Mouse (Mus musculus): ENCODE measurements around the gene Scd2. TPM values are rescaled to one million over a fixed set of nuclear protein-coding genes. Genes with fewer than 3 reads are reported as not detected.

Gene Scd2
- polyA plus RNA-seq, 1 experiment from 2014 or later, result 108 TPM

- no peak for ATAC-seq (ENCODE audit: insufficient read depth)
- no peaks in the 10 kb centered on the region for H3K9me3 ChIP-seq (replicated peaks)
- H3K4me1 ChIP-seq (replicated peaks), result peaks cover 89% of the 10 kb centered on the region
- WGBS (ENCODE audit: insufficient replicate concordance), result 83% methylated on average over 8 of the region's 8 CpGs
- no peaks in the 10 kb centered on the region for H3K27me3 ChIP-seq
- no peak overlapping the region for H3K4me2 ChIP-seq
- no peaks in the 10 kb centered on the region for H3K36me3 ChIP-seq (replicated peaks)
- H3K27ac ChIP-seq (replicated peaks), result peak overlapping the region; percentile 66; the same call in 1 of the 2 replicates
- no peak overlapping the region for H3K9ac ChIP-seq
- H3K4me3 ChIP-seq (replicated peaks), result no peak overlapping the region
Observed at GRCm38 (mm10) chr19:44285554-44285953, 7.9 kb upstream of the Scd2 start.

DNA sequence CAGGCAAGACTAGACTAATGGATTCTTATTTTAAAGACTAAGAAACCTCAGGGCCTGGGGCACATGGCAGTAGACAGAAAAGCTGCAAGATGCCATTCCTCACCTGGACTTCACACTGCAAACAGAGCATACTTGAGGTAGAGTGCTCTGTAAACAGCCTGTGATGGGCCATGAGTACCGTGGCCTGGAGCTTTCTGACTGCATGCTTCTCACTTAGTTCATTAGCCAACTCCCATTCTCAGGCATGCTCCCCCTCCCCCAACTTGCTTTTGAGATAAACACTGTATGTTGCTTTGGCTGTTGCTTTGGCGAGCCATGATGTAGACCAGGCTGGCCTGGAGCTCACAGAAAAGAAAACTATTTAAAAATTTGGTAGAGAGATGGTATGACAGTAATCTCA, 7.4 kb upstream of the Scd2 start:
- H3K9ac ChIP-seq, result no peak overlapping the region
- ATAC-seq (ENCODE audit: insufficient read depth), result no peak
- no peaks in the 10 kb centered on the region for H3K27me3 ChIP-seq
- H3K27ac ChIP-seq (replicated peaks), result peak overlapping the region; percentile 66
- no peak overlapping the region for H3K4me2 ChIP-seq
- no peaks in the 10 kb centered on the region for H3K9me3 ChIP-seq (replicated peaks)
- H3K36me3 ChIP-seq (replicated peaks), result no peaks in the 10 kb centered on the region
- peaks cover 87% of the 10 kb centered on the region for H3K4me1 ChIP-seq (replicated peaks)
- no peak overlapping the region for H3K4me3 ChIP-seq (replicated peaks)
- WGBS (ENCODE audit: insufficient replicate concordance), result 25% methylated on average over 2 of the region's 2 CpGs

GRCm38 (mm10) chr19:44287415-44288110, 5.9 kb upstream of the Scd2 start:
- no peak for ATAC-seq (ENCODE audit: insufficient read depth)

DNA sequence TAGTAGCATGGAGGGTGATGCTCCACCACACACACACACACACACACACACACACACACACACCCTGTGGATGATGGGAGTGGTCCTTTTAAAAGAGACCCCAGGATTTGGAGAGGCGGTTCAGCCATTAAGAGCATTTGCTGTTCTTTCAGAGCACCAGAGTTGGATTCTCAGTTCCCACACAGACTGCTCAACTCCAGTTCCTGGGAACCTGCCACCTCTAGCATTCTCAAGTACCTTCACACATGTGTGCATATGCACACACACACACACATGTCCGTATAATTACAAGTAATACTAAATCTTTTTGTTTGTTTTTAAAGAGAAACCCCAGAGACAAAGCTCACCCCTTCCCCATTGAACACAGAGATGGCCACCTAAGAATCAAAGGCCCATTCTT, 1.4 kb upstream of the Scd2 start:
- H3K9ac ChIP-seq, result no peak overlapping the region
- H3K9me3 ChIP-seq (replicated peaks), result no peaks in the 10 kb centered on the region
- H3K27me3 ChIP-seq, result no peaks in the 10 kb centered on the region
- WGBS (ENCODE audit: insufficient replicate concordance), result 70% methylated on average over 2 of the region's 2 CpGs
- H3K4me2 ChIP-seq, result peak overlapping the region; percentile 93
- ATAC-seq (ENCODE audit: insufficient read depth), result no peak
- H3K4me1 ChIP-seq (replicated peaks), result peaks cover 85% of the 10 kb centered on the region
- peaks cover 22% of the 10 kb centered on the region for H3K36me3 ChIP-seq (replicated peaks)
- peak overlapping the region; percentile 88 for H3K27ac ChIP-seq (replicated peaks)
- H3K4me3 ChIP-seq (replicated peaks), result no peak overlapping the region; the same call in 1 of the 2 replicates

More at GRCm38 (mm10) chr19:44287415-44288110, 5.9 kb upstream of the Scd2 start:
- H3K27me3 ChIP-seq, result no peaks in the 10 kb centered on the region
- no peak overlapping the region for H3K4me3 ChIP-seq (replicated peaks)
- no peaks in the 10 kb centered on the region for H3K36me3 ChIP-seq (replicated peaks)
- H3K4me1 ChIP-seq (replicated peaks), result peaks cover 87% of the 10 kb centered on the region
- no peak overlapping the region for H3K9ac ChIP-seq
- WGBS (ENCODE audit: insufficient replicate concordance), result 36% methylated on average over 11 of the region's 11 CpGs
- peak overlapping the region; percentile 66; the same call in 1 of the 2 replicates for H3K27ac ChIP-seq (replicated peaks)
- H3K4me2 ChIP-seq, result no peak overlapping the region
- H3K9me3 ChIP-seq (replicated peaks), result no peaks in the 10 kb centered on the region

GRCm38 (mm10) chr19:44292483-44292882, 991 bp upstream of the Scd2 start:
- Histone ChIP-seq H3K4me3 (replicated peaks) (peak overlapping the region; percentile 70), H3K4me2 (peak overlapping the region; percentile 93), H3K9ac (peak overlapping the region; percentile 73), H3K36me3 (replicated peaks) (peaks cover 26% of the 10 kb centered on the region), H3K9me3 (replicated peaks) (no peaks in the 10 kb centered on the region), H3K27ac (replicated peaks) (peak overlapping the region; percentile 88), H3K27me3 (no peaks in the 10 kb centered on the region), H3K4me1 (replicated peaks) (peaks cover 85% of the 10 kb centered on the region)
- WGBS (ENCODE audit: insufficient replicate concordance), result 14% methylated on average over 3 of the region's 3 CpGs
- no peak for ATAC-seq (ENCODE audit: insufficient read depth)

- under 1% methylated on average over 31 of the region's 31 CpGs for WGBS (ENCODE audit: insufficient replicate concordance)
- no peaks in the 10 kb centered on the region for H3K27me3 ChIP-seq
- peak overlapping the region; percentile 70 for H3K4me3 ChIP-seq (replicated peaks)
- H3K9ac ChIP-seq, result peak overlapping the region; percentile 73
- peak; percentile 89 for ATAC-seq (ENCODE audit: insufficient read depth)
- peaks cover 88% of the 10 kb centered on the region for H3K4me1 ChIP-seq (replicated peaks)
- H3K27ac ChIP-seq (replicated peaks), result peak overlapping the region; percentile 90
- no peaks in the 10 kb centered on the region for H3K9me3 ChIP-seq (replicated peaks)
- H3K36me3 ChIP-seq (replicated peaks), result peaks cover 41% of the 10 kb centered on the region
- peak overlapping the region; percentile 93 for H3K4me2 ChIP-seq
Observed at GRCm38 (mm10) chr19:44293769-44294551, 486 bp downstream of the Scd2 start.

GRCm38 (mm10) chr19:44294588-44295041, 1.1 kb downstream of the Scd2 start:
- Histone ChIP-seq H3K9me3 (replicated peaks) (no peaks in the 10 kb centered on the region), H3K36me3 (replicated peaks) (peaks cover 47% of the 10 kb centered on the region), H3K4me2 (peak overlapping the region; percentile 93), H3K4me1 (replicated peaks) (peaks cover 94% of the 10 kb centered on the region), H3K27me3 (no peaks in the 10 kb centered on the region), H3K9ac (peak overlapping the region; percentile 73), H3K27ac (replicated peaks) (peak overlapping the region; percentile 90), H3K4me3 (replicated peaks) (peak overlapping the region; percentile 70)
- WGBS (ENCODE audit: insufficient replicate concordance), result under 1% methylated on average over 14 of the region's 14 CpGs
- peak; percentile 18 for ATAC-seq (ENCODE audit: insufficient read depth)

- Histone ChIP-seq H3K27me3 (no peaks in the 10 kb centered on the region), H3K4me3 (replicated peaks) (peak overlapping the region; percentile 70), H3K4me2 (peak overlapping the region; percentile 93), H3K9ac (peak overlapping the region; percentile 73), H3K27ac (replicated peaks) (peak overlapping the region; percentile 83), H3K4me1 (replicated peaks) (peaks cover 96% of the 10 kb centered on the region), H3K9me3 (replicated peaks) (no peaks in the 10 kb centered on the region), H3K36me3 (replicated peaks) (peaks cover 53% of the 10 kb centered on the region)
- no peak for ATAC-seq (ENCODE audit: insufficient read depth)
- WGBS (ENCODE audit: insufficient replicate concordance), result 10% methylated on average over 3 of the region's 3 CpGs
Observed at GRCm38 (mm10) chr19:44295251-44295650, 1.8 kb downstream of the Scd2 start.

- Histone ChIP-seq H3K9ac (peak overlapping the region; percentile 73), H3K36me3 (replicated peaks) (peaks cover 58% of the 10 kb centered on the region), H3K9me3 (replicated peaks) (no peaks in the 10 kb centered on the region), H3K27ac (replicated peaks) (peak overlapping the region; percentile 83), H3K27me3 (no peaks in the 10 kb centered on the region), H3K4me1 (replicated peaks) (peaks cover 98% of the 10 kb centered on the region), H3K4me2 (peak overlapping the region; percentile 93), H3K4me3 (replicated peaks) (peak overlapping the region; percentile 70)
- 2% methylated on average over 4 of the region's 4 CpGs for WGBS (ENCODE audit: insufficient replicate concordance)
- peak; percentile 24 for ATAC-seq (ENCODE audit: insufficient read depth)
Observed at GRCm38 (mm10) chr19:44295741-44296140, 2.3 kb downstream of the Scd2 start.

GRCm38 (mm10) chr19:44296186-44296585, 2.7 kb downstream of the Scd2 start:
- H3K36me3 ChIP-seq (replicated peaks), result peaks cover 63% of the 10 kb centered on the region
- peak overlapping the region; percentile 73 for H3K9ac ChIP-seq
- H3K4me3 ChIP-seq (replicated peaks), result peak overlapping the region; percentile 70
- WGBS (ENCODE audit: insufficient replicate concordance), result 44% methylated on average over 7 of the region's 7 CpGs
- H3K4me2 ChIP-seq, result peak overlapping the region; percentile 93
- H3K4me1 ChIP-seq (replicated peaks), result peaks cover 98% of the 10 kb centered on the region
- H3K9me3 ChIP-seq (replicated peaks), result no peaks in the 10 kb centered on the region
- peak overlapping the region; percentile 83 for H3K27ac ChIP-seq (replicated peaks)
- no peak for ATAC-seq (ENCODE audit: insufficient read depth)
- H3K27me3 ChIP-seq, result no peaks in the 10 kb centered on the region
